Mouse (Mus musculus): Measurements from ENCODE around the gene Vmn1r1. TPM values are rescaled to one million over a fixed set of nuclear protein-coding genes. Genes with fewer than 3 reads are reported as not detected.
"Not testable (repeated sequence)": the region's sequence is repeated elsewhere in the genome, so short reads cannot be mapped to it uniquely, and the experiment has no call there.

The Vmn1r1 gene
- total RNA-seq (2015) (not detected in 2 replicates), total RNA-seq (2017) (not detected in 2 replicates)

GRCm38 (mm10) chr1:182164386-182164785 lies at the start of gene Vmn1r1:
Vmn1r1 (minus strand) TSS chr1:182164486.
- no peak for ATAC-seq (ENCODE audit: poor library complexity, severe bottlenecking)

GRCm38 (mm10) chr1:182210322-182210721 lies 46.0 kb upstream of the Vmn1r1 start:
- ATAC-seq (ENCODE audit: poor library complexity, severe bottlenecking): no peak

- ATAC-seq (ENCODE audit: poor library complexity, severe bottlenecking): no peak
Observed at GRCm38 (mm10) chr1:182192581-182192980, 28.3 kb upstream of the Vmn1r1 start.

DNA sequence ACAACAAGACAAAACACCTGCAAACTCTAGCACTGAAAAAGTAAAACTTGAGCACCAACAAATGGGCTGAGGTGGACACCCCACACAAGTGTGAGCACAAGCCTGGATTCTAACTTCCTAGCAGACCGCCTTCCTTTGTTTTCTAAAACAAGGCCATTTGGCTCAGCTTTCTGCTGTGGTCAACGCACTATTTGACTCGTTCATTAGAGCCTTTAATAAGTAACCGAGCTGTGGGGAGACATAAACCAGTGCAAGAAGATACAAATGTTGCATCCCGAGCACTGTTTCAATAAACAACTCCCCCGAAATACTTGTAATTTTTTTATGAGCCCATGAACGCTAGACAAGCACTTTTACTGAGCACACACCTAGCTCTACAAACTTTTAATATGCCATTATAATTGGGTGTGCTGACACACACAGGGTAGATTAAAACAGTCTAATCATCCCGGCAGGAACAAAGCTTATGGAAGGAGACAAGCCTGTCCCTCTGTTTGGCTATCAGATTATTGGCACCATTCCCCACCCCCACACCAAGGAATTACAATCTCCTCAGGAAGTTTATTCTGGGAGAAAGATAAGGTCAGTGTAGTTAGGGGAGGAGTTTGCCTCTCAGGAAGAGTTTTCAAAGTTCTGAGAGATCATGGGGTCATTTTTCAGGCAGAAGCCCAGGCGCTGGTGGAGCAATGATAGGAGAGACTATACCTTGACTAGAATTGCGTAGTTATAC lies 27.7 kb upstream of the Vmn1r1 start:
- no peak for ATAC-seq (ENCODE audit: poor library complexity, severe bottlenecking)

DNA sequence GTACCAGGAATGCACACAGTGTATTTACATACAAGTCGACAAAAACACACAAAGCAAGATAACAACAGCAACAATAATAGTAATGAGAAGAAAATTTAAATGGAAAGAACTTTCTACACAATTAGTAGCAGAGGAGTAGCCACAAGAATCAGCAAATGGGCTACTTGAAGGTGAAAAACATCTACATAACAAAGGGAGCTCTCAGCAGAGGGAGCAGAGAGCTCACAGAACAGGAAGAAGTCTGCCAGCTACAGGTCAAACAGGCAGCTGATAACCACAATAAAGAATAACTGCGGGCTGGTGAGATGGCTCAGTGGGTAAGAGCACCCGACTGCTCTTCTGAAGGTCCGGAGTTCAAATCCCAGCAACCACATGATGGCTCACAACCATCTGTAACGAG lies 26.9 kb upstream of the Vmn1r1 start:
- no peak for ATAC-seq (ENCODE audit: poor library complexity, severe bottlenecking)

DNA sequence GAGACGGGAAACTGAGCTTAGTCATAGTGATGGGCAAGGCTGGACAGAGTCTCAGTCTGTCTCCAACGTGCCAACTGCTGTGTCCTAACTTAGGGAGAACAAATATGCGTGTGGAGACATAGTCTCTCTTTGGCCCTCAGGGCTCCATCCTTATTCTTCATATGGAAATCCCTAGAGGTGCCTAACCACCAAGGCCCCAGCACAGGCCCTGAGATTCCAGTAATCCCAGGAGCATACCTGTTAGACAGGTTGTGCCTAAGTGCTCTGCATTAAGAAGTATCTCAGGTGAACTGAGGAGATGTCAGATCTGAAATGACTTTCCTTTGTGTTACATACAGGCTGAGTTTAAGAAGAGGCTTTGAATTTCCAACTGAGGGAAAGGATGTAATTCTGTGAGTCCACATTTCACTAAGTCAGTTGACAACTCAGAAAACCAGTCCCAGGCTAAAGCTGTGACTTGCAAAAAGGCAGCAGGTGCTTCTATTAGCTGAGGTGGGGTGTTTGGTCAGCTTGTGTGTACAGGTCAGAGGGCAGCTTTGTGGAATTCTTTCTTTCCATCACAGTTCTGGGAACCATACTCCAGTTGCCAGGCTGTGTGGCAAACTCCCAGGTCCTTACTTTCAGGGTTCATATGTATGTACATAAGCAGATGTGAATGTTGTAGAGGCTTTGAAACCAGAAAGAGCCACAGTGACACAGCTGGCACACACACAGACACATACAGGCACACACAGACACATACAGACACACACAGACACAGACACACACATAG lies 25.6 kb upstream of the Vmn1r1 start:
- ATAC-seq (ENCODE audit: poor library complexity, severe bottlenecking): no peak

DNA sequence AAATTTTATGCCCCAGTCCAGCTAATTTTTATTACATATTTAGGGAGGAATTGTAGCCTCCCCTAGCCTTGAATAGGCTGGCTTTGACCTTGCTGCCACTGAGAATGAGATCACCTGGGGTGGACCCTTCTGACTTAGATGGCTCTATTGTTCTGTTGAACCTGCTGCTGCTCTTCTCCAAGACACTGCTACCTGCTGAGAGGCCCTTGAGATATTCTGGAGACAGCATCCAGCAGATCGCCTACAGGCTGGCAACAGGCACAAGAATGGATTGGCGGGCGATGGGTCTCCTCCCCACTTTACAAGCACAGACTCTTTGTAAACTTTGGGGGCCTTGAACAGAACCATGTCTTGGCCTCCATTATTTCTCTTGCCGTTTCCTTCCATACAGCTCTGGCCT lies 18.2 kb upstream of the Vmn1r1 start:
- not testable (repeated sequence) for ATAC-seq (ENCODE audit: poor library complexity, severe bottlenecking)

DNA sequence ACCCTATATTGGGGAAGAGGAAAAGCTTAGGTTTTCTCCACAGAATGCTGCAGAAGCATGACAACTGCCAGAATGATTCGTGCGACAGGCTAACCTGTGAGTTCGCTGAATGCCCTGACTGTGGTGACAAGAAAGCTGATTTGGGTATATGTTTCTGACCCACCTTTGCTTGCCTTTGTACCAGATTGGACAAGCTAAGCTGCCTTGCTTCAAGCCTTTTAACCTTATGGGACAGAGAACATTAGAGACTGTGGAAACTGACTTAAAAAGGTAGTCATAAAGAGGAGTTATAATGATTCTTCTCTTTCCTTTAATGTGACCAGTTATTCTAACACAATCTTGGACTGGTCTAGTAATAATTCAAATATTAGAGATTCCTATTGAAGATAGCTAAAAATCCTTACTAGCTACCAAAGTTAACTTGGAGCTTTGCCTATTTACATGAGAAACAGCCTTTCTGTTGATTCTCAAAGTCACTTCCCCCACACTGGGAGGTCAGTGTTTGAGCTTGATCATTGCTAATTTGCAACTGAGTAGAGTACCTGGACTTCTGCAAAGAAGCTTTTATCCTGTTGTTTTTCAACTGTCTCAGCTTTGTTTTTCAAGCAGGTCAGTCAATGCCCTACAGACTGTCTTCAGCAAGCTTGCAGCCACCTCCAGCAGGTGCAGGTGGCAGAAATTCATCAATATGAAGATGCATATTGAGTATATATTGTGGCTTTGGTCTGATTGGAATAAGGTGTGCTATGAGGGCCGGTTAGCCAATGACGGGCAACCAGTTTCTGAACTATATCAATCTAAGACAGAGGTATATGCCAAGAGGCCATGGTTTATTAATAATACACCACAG lies 17.4 kb upstream of the Vmn1r1 start:
- no peak for ATAC-seq (ENCODE audit: poor library complexity, severe bottlenecking)

DNA sequence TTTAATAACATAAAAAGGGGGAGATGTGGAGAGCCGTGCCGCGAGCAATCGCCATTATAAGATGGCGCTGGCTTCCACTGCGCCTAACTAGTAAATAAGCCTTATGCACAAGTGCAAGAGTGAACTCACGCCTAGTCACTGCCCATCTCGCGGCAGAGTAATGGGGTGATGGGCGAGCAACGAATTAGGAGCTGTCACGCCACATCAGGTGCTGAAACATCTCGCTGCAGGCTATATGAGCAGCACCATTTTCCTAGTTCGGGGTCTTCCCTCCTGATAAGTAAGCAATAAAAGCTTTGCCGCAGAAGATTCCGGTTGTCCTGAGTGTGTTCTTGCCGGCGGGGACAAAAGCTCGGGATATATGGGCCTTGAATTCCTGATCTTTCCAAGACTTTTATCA lies 12.7 kb upstream of the Vmn1r1 start:
- ATAC-seq (ENCODE audit: poor library complexity, severe bottlenecking): not testable (repeated sequence)

DNA sequence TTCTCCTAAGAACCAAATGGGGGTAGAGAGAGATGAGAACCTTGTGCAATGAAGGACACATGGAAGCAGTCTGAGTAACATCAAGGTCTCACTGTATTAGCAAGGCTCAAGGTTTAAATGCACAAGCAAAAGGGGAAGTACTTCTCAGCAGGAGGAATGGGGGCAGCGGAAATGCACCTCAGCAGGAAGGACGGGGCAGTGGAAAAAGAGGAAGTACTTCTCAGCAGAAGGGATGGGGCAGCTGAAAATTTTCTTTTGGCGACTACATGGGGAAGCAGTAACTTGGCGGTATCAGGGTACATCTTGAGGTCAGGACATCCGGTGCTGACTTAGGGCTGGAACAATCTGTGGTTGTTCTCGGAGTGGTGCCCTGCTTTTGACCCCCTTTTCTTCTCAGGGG lies 5.9 kb upstream of the Vmn1r1 start:
- ATAC-seq (ENCODE audit: poor library complexity, severe bottlenecking): not testable (repeated sequence)

DNA sequence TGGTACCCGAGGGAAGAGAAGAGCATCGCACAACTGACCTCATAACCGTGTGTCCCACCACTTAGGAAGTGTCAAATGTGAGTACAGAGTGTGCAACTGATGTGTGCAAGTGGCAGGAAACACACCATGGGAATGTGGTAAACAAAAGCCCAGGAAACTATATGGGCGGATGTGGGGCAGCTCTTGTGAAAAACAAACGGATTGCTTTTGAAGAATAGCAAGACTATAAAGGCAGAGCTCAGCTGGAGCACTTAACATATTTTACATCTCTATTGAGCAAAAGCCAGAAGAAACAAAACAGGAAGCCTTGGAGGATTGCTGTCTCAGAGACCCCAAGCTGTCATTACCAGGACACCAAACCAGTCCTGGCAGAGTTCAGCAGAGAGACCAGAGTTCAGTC lies 1.3 kb downstream of the Vmn1r1 start:
- ATAC-seq (ENCODE audit: poor library complexity, severe bottlenecking): peak; percentile 38; the same call in 1 of the 2 replicates

DNA sequence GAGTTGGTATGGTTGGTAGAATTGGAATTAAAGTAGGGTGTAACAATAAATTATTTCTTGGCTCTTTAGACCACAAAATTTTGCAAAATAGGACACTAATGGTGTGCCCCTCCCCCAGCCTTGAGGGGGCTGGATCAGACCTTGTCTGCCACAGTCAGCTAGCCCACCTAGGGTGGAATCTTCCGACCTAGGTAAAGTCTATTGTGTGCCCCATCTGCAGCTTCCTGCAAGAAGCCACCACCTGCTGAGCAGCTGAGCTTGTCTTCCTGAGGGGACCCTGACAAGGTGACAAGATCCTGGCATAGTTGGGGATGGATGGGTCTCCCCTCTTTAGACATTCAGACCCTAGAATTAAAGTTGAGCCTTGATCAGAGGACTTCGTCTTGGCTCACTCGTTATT lies 4.7 kb downstream of the Vmn1r1 start:
- ATAC-seq (ENCODE audit: poor library complexity, severe bottlenecking): no peak

- no peak for ATAC-seq (ENCODE audit: poor library complexity, severe bottlenecking)
Observed at GRCm38 (mm10) chr1:182157734-182158133, 6.6 kb downstream of the Vmn1r1 start.

DNA sequence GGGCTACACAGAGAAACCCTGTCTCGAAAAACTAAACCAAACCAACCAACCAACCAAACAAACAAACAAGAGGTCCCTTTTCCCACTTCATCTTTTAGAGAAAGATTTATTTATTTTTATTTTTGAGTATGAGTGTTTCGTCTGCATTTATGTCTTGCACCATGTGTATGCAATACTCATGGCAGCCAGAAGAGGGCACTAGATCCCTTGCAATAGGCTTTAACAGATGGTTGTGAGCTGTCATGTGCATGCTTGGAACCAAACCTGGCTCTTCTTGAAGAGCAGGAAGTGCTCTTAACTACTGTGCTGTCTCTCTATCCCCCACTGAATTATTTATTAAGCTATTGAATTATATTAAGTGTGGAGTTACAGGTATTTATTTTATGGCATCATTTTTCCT lies 14.3 kb downstream of the Vmn1r1 start:
- ATAC-seq (ENCODE audit: poor library complexity, severe bottlenecking): peak; percentile 86

- ATAC-seq (ENCODE audit: poor library complexity, severe bottlenecking): no peak
Observed at GRCm38 (mm10) chr1:182148864-182149514, 15.3 kb downstream of the Vmn1r1 start.

- no peak for ATAC-seq (ENCODE audit: poor library complexity, severe bottlenecking)
Observed at GRCm38 (mm10) chr1:182145546-182145945, 18.7 kb downstream of the Vmn1r1 start.

DNA sequence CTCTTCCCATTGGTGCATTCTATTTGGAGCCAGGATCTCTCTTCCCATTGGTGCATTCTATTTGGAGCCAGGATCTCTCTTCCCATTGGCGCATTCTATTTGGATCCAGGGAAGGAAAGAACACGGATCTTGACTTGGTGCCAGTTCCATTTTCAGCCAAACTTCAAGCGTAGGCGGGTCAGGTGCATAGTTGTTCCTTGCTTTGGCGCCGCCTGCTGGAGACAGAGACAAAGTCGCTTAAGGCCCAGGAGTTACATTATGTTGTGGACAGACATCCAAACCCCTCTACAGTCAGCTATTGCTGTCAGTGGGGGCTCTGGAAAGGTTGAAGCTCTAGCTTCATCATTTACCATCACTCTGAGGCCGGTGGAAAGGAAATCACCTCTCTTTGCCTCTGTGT lies 21.0 kb downstream of the Vmn1r1 start:
- ATAC-seq (ENCODE audit: poor library complexity, severe bottlenecking): peak; percentile 59

DNA sequence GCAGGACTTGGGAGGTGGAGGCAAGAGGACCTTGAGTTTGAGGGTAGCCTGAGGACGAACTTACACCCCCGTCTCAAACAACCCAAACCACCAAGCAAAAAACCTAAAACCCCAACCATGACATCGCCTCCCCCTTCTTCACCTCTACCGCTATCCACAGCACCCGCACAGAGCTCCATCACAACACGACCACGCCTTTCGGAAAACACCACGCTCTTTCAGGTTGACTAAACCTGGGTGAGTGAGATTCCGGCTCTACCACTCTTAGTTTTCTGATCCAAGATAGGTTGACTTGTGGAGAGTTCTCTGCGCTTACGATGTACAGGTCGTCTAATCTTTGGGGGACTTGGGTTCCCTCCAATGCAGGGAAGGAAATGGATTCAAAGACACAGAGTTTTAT lies 21.6 kb downstream of the Vmn1r1 start:
- ATAC-seq (ENCODE audit: poor library complexity, severe bottlenecking): no peak

- ATAC-seq (ENCODE audit: poor library complexity, severe bottlenecking): peak; percentile 84
Observed at GRCm38 (mm10) chr1:182140370-182140769, 23.9 kb downstream of the Vmn1r1 start.

DNA sequence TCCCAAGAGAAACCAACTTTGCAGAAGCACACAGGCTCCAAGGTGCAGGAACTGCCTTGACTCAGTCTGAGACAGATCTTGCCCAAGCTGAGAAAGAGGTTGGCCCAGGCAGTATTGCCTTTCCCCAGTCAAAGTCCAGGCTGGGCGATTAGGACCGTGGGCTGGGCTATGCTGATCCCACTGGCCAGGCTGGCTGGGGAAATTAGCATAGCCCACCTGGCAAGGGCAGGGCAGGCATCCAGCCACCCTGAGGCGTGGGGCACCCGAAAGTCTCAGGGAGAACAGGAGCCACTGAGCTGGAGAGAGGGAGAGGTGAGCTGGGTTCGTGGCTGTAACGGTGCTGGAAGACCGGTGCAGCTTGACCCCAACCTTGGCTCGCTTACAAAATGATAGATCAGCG lies 24.3 kb downstream of the Vmn1r1 start:
- ATAC-seq (ENCODE audit: poor library complexity, severe bottlenecking): no peak

DNA sequence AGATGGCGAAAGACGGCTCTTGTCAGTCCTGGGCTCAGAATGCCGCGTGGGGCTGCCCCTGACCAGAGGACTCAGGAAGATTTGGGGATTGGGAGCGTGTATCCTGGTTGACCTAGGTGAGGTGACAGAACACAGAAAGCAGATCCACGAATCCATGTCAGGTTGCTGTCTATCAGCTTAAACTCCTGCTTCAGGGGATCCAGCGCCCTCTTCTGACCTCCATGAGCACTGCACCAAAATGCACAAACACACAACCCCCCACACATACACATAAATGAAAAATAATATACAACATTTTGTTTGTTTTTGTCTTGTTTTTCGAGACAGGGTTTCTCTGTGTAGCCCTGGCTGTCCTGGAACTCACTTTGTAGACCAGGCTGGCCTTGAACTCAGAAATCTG lies 26.1 kb downstream of the Vmn1r1 start:
- no peak for ATAC-seq (ENCODE audit: poor library complexity, severe bottlenecking)

All from megakaryocyte, adult 5-6 weeks (primary cell).